Mouse (Mus musculus): Measurements from ENCODE around the gene Slc25a39. TPM values are rescaled to one million over a fixed set of nuclear protein-coding genes. Genes with fewer than 3 reads are reported as not detected.

Slc25a39 gene
- total and polyA plus RNA-seq, 3 experiments = 108 to 226 (median 199) TPM

DNA sequence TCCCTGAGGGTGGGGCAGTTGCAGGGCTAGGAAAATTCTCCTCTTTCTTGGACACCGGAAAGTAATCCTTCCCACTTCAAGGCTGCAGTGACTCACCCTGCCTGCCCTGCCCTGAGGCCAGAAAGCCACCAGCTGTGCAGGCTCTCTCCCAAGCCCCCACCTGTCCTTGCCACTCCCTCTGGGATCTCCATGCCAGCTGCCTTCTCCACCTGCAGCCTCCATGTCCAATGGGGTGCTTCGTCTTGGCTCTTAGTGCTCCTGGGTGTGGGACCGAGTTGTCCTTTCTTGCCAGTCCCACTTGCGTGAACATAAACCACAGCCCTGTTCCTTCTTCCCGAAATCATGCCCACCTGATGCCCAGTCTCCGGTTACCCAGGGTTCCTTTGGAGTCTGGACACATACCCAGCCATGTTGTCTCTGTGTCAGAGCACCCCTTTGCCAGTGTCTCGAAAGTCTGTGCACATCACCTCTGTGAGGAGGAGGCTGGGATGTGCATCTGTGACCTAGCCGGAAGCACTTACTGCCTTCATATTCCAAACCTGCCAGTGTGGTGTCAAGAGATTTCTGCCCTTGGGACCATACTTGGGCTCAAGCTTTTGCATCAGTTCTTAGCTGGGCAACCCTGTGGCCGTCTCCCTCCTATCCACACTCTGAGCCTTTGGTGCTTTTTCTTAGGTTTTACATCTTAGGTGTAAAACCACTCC lies 13.2 kb downstream of the Slc25a39 start:
- H3K4me2 ChIP-seq (ENCODE audit: insufficient read depth, low read depth, poor library complexity, severe bottlenecking) = peak overlapping the region; percentile 89

DNA sequence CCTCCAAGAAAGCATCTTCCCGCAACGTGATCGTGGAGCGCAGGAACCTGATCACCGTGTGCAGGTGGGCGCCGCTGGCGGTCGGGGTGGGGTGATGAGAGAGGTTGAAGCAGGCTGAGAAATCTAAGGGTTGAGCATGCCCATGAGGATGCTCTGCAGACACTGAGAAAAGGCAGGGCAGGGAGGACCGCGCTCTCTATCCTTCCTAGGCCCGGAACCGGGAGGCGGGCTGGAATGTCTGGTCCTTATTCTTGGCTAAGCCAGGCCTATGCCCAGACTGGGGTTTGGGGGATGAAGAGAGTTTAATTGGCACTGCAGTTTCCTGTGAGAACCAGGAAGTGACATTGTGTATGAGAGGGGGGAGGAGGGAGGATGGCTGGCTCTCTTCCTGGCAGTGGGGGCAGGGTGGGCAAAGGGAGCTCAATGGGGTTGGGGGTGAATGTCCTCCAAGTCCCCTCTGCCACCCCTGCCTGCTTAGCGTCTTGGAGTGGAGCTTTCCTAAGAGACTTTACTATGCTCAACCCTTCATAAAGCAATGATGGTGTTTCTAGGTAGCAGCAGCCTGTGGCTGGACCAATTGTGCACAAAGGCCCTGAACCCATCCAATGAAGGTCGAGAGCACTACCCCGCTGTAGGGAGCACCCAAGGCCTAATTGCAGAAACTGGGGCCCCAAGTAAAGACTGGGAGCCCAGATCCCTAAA lies 13.9 kb downstream of the Slc25a39 start:
- Histone ChIP-seq H3K9me3 (replicated peaks; ENCODE audit: low read length) (no peaks in the 10 kb centered on the region), H3K79me2 (replicated peaks; ENCODE audit: control insufficient read depth, extremely low read depth, insufficient read depth, poor library complexity, severe bottlenecking) (no peaks in the 10 kb centered on the region), H3K4me1 (ENCODE audit: control insufficient read depth in 1 of 2, insufficient read depth in 2 of 2) (peaks cover 13 to 18% of the 10 kb centered on the region in 2 experiments; a peak in 3 of 4 replicates), H3K27ac (ENCODE audit: insufficient read depth, low read depth) (no peak overlapping the region), H3K9ac (ENCODE audit: insufficient read depth, low read depth) (peak overlapping the region; percentile 46), H3K27me3 (replicated peaks) (peaks cover 65% of the 10 kb centered on the region), H3K4me2 (ENCODE audit: insufficient read depth, low read depth, poor library complexity, severe bottlenecking) (peak overlapping the region; percentile 89), H3K4me3 (replicated peaks in 1 of 3; ENCODE audit: low read depth in 2 of 3, low read length in 2 of 3, poor library complexity in 1 of 3) (peak overlapping the region in 2 of 3 experiments; percentile 12 to 67), H3K36me3 (replicated peaks in 1 of 2; ENCODE audit: control insufficient read depth in 1 of 2, insufficient read depth in 1 of 2, low read length in 1 of 2) (no peaks in the 10 kb centered on the region)
- in situ Hi-C loops (cut with MboI; ENCODE audit: low pct_ligation_motif_present, low pct_unique_long_range_greater_than_20kb, low sequenced_read_pairs) = no loop called here
- peak; percentile 75 for TF ChIP-seq ELF1 (IDR thresholded peaks at IDR 0.05; ENCODE audit: low read depth, low read length)
- TF ChIP-seq NRF1 (IDR thresholded peaks at IDR 0.05; ENCODE audit: low read depth, low read length) = peak; percentile 45; the same call in 1 of the 2 replicates
- TF ChIP-seq CHD2 (IDR thresholded peaks at IDR 0.05; ENCODE audit: low read length) = no peak
- no peak for TF ChIP-seq BHLHE40 (IDR thresholded peaks at IDR 0.05; ENCODE audit: low read depth, low read length)
- TF ChIP-seq ETS1 (conservative IDR thresholded peaks at IDR 0.05; ENCODE audit: low read depth, low read length) = no peak
- dilution Hi-C loops (cut with MboI; ENCODE audit: extremely low pct_ligation_motif_present, extremely low pct_unique_long_range_greater_than_20kb, low sequenced_read_pairs) = no loop called here
- DNase-seq (ENCODE audit: extremely low read depth) = no peak

More for the DNA sequence above, 13.2 kb downstream of the Slc25a39 start:
- no peak for DNase-seq (ENCODE audit: extremely low read depth)
- H3K9me3 ChIP-seq (replicated peaks; ENCODE audit: low read length) = no peaks in the 10 kb centered on the region
- in situ Hi-C loops (cut with MboI; ENCODE audit: low pct_ligation_motif_present, low pct_unique_long_range_greater_than_20kb, low sequenced_read_pairs) (no loop called here), dilution Hi-C loops (cut with MboI; ENCODE audit: extremely low pct_ligation_motif_present, extremely low pct_unique_long_range_greater_than_20kb, low sequenced_read_pairs) (no loop called here)
- H3K9ac ChIP-seq (ENCODE audit: insufficient read depth, low read depth) = no peak overlapping the region
- H3K79me2 ChIP-seq (replicated peaks; ENCODE audit: control insufficient read depth, extremely low read depth, insufficient read depth, poor library complexity, severe bottlenecking) = no peaks in the 10 kb centered on the region
- TF ChIP-seq E2F4 (IDR thresholded peaks at IDR 0.05; ENCODE audit: insufficient replicate concordance, low read depth, low read length) = no peak
- no peak for TF ChIP-seq IRF4 (IDR thresholded peaks at IDR 0.05; ENCODE audit: low read depth, low read length)
- TF ChIP-seq RCOR1 (conservative IDR thresholded peaks at IDR 0.05; ENCODE audit: low read depth, low read length) = no peak
- no peak for TF ChIP-seq PAX5 (IDR thresholded peaks at IDR 0.05; ENCODE audit: low read length)
- H3K4me3 ChIP-seq (replicated peaks in 1 of 3; ENCODE audit: low read depth in 2 of 3, low read length in 2 of 3, poor library complexity in 1 of 3) = no peak overlapping the region
- H3K27me3 ChIP-seq (replicated peaks) = peaks cover 65% of the 10 kb centered on the region
- H3K27ac ChIP-seq (ENCODE audit: insufficient read depth, low read depth) = no peak overlapping the region
- peaks cover 5% of the 10 kb centered on the region in 2 experiments for H3K36me3 ChIP-seq (replicated peaks in 1 of 2; ENCODE audit: control insufficient read depth in 1 of 2, insufficient read depth in 1 of 2, low read length in 1 of 2)
- peaks cover 13 to 18% of the 10 kb centered on the region in 2 experiments; a peak in 3 of 4 replicates for H3K4me1 ChIP-seq (ENCODE audit: control insufficient read depth in 1 of 2, insufficient read depth in 2 of 2)

DNA sequence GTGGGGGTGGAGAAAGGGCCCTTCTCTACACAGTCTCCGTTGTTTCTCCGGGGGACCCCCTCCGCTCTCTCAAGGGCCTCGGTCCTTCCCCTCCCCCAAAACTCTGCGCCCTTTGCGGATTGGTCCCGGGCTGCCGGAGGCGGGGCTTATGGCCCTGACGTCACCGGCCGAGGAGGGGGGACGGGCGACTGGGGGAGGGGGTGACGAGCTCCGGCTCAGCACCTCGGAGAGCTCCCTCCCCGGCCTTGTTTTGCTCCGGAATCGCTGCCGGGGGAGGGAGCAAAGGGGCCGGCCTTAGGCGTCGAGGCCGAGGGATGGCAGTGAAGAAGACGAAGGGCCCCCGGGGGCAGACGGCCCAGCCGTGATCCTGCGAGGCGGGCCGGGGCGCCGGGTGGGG lies 14.5 kb downstream of the Slc25a39 start, which contains the start of gene Rundc3a:
Gene Rundc3a (plus strand): TSS at position 166 of the 397 bp plus-strand sequence.
- peaks cover 65% of the 10 kb centered on the region for H3K27me3 ChIP-seq (replicated peaks)
- H3K4me3 ChIP-seq (replicated peaks in 1 of 3; ENCODE audit: low read depth in 2 of 3, low read length in 2 of 3, poor library complexity in 1 of 3) = peak within 1 kb of the TSS in 2 of 3 experiments; percentile 34 to 67
- H3K9me3 ChIP-seq (replicated peaks; ENCODE audit: low read length) = no peaks in the 10 kb centered on the region
- H3K4me1 ChIP-seq (ENCODE audit: control insufficient read depth in 1 of 2, insufficient read depth in 2 of 2) = peaks cover 13 to 18% of the 10 kb centered on the region in 2 experiments; a peak in 3 of 4 replicates
- dilution Hi-C loops (cut with MboI; ENCODE audit: extremely low pct_ligation_motif_present, extremely low pct_unique_long_range_greater_than_20kb, low sequenced_read_pairs) = no loop called here
- peak; percentile 60 for DNase-seq (ENCODE audit: extremely low read depth)
- H3K4me2 ChIP-seq (ENCODE audit: insufficient read depth, low read depth, poor library complexity, severe bottlenecking) = peak within 1 kb of the TSS; percentile 95
- no peaks in the 10 kb centered on the region for H3K36me3 ChIP-seq (replicated peaks in 1 of 2; ENCODE audit: control insufficient read depth in 1 of 2, insufficient read depth in 1 of 2, low read length in 1 of 2)
- in situ Hi-C loops (cut with MboI; ENCODE audit: low pct_ligation_motif_present, low pct_unique_long_range_greater_than_20kb, low sequenced_read_pairs) = no loop called here
- H3K9ac ChIP-seq (ENCODE audit: insufficient read depth, low read depth) = peak within 1 kb of the TSS; percentile 50
- peak within 1 kb of the TSS; percentile 58 for H3K27ac ChIP-seq (ENCODE audit: insufficient read depth, low read depth)
- no peaks in the 10 kb centered on the region for H3K79me2 ChIP-seq (replicated peaks; ENCODE audit: control insufficient read depth, extremely low read depth, insufficient read depth, poor library complexity, severe bottlenecking)
- TF ChIP-seq JUND (conservative IDR thresholded peaks at IDR 0.05; ENCODE audit: low read depth, low read length) (no peak), ZC3H11A (IDR thresholded peaks at IDR 0.05; ENCODE audit: low read depth, low read length) (no peak), CTCF (conservative IDR thresholded peaks at IDR 0.05 in 1 of 2, IDR thresholded peaks at IDR 0.05 in 1 of 2; ENCODE audit: low read depth in 2 of 2, low read length in 2 of 2) (no peak), UBTF (IDR thresholded peaks at IDR 0.05; ENCODE audit: low read depth, low read length) (peak; percentile 93), IRF4 (IDR thresholded peaks at IDR 0.05; ENCODE audit: low read depth, low read length) (peak; percentile 48; the same call in 1 of the 2 replicates), POLR2AphosphoS2 (IDR thresholded peaks at IDR 0.05; ENCODE audit: low read depth, low read length) (no peak), RCOR1 (conservative IDR thresholded peaks at IDR 0.05; ENCODE audit: low read depth, low read length) (no peak), POLR2A (IDR thresholded peaks at IDR 0.05; ENCODE audit: low read depth, low read length) (no peak), TCF12 (IDR thresholded peaks at IDR 0.05; ENCODE audit: low read depth, low read length) (no peak), SIN3A (IDR thresholded peaks at IDR 0.05; ENCODE audit: low read length) (peak; percentile 100), MAZ (IDR thresholded peaks at IDR 0.05; ENCODE audit: low read depth, low read length) (peak; percentile 97), SMC3 (IDR thresholded peaks at IDR 0.05; ENCODE audit: low read depth, low read length) (no peak), MAX (IDR thresholded peaks at IDR 0.05; ENCODE audit: low read length) (no peak; the same call in 1 of the 2 replicates), BHLHE40 (IDR thresholded peaks at IDR 0.05; ENCODE audit: low read depth, low read length) (peak; percentile 9; the same call in 1 of the 2 replicates), RAD21 (IDR thresholded peaks at IDR 0.05; ENCODE audit: low read depth, low read length) (no peak), ELF1 (IDR thresholded peaks at IDR 0.05; ENCODE audit: low read depth, low read length) (peak; percentile 57), ZMIZ1 (IDR thresholded peaks at IDR 0.05; ENCODE audit: low read depth, low read length) (no peak), ZNF384 (IDR thresholded peaks at IDR 0.05; ENCODE audit: low read depth, low read length) (no peak)

Measured in CH12.LX (cell line).